Mouse (Mus musculus): ENCODE data around the gene Fam102a.

The Fam102a gene

GRCm38 (mm10) chr2:32547964-32548739 lies 13.0 kb downstream of the Fam102a start:
- no peak for DNase-seq

GRCm38 (mm10) chr2:32549171-32549570 lies 14.0 kb downstream of the Fam102a start:
- no peak for DNase-seq

GRCm38 (mm10) chr2:32549764-32550163 lies 14.6 kb downstream of the Fam102a start:
- DNase-seq = no peak

- no peak for DNase-seq
Observed at GRCm38 (mm10) chr2:32551236-32551635, 16.1 kb downstream of the Fam102a start.

GRCm38 (mm10) chr2:32553592-32554148 lies 18.5 kb downstream of the Fam102a start:
- no peak for DNase-seq

- DNase-seq = no peak
Observed at GRCm38 (mm10) chr2:32555484-32555883, 20.4 kb downstream of the Fam102a start.

- no peak for DNase-seq
Observed at GRCm38 (mm10) chr2:32556019-32556418, 20.9 kb downstream of the Fam102a start.

- DNase-seq = no peak
Observed at GRCm38 (mm10) chr2:32559570-32559969, 24.4 kb downstream of the Fam102a start.

GRCm38 (mm10) chr2:32566536-32567063 lies 31.5 kb downstream of the Fam102a start:
- peak; percentile 79 for DNase-seq

- DNase-seq = no peak
Observed at GRCm38 (mm10) chr2:32568149-32568548, 33.0 kb downstream of the Fam102a start.

- DNase-seq = no peak
Observed at GRCm38 (mm10) chr2:32568941-32569340, 33.8 kb downstream of the Fam102a start.

GRCm38 (mm10) chr2:32570698-32571494 lies 35.8 kb downstream of the Fam102a start, which contains the start of gene Dpm2:
Gene Dpm2 (plus strand): TSS chr2:32570858.
- DNase-seq = peak; percentile 94

- DNase-seq = no peak
Observed at GRCm38 (mm10) chr2:32572196-32572595, 37.1 kb downstream of the Fam102a start.

- no peak for DNase-seq
Observed at GRCm38 (mm10) chr2:32574497-32574896, 39.4 kb downstream of the Fam102a start, which contains the start of gene Pip5kl1. Gene Pip5kl1 (plus strand): TSS chr2:32574797.

GRCm38 (mm10) chr2:32574901-32575585 lies 39.9 kb downstream of the Fam102a start:
- peak; percentile 53 for DNase-seq

GRCm38 (mm10) chr2:32575586-32576160 lies 40.5 kb downstream of the Fam102a start, which contains the start of gene 9430097D07Rik:
Gene 9430097D07Rik (minus strand): TSS chr2:32575684.
- DNase-seq = no peak

GRCm38 (mm10) chr2:32576532-32576931 lies 41.4 kb downstream of the Fam102a start:
- DNase-seq = no peak

- no peak for DNase-seq
Observed at GRCm38 (mm10) chr2:32578146-32579046, 43.3 kb downstream of the Fam102a start.

GRCm38 (mm10) chr2:32581450-32582095 lies 46.4 kb downstream of the Fam102a start:
- no peak for DNase-seq

Measured in kidney, adult 9 months (tissue).